Mouse (Mus musculus) hindbrain, embryonic 11.5 days (tissue): ENCODE measurements at regions not wholly inside any gene's neighbourhood (a gene's known extent, or its start where the extent isn't known, plus 50 kb on each side); places are given as distances from the start of the nearest gene placed in this dataset.

Experiments
- ATAC-seq: fragments of 200-750 bp; cut with Nextera tagmentation; 2 replicates; pipeline ENCODE4 v1.8.0; 2017; ENCODE audit warnings: mild to moderate bottlenecking, moderate TSS enrichment, moderate library complexity; ENCODE audit not compliant: low FRiP score
- DNase-seq: peaks from one replicate; pipeline ENCODE4 v3.0.0-alpha.2; 2015; ENCODE audit warnings: low spot score
- H3K27ac ChIP-seq: fragments of 300-500 bp; sonication (generic); 2 replicates; pipeline ENCODE4 v1.5.1; 2014; ENCODE audit warnings: mild to moderate bottlenecking, low read depth, low read length
- H3K27me3 ChIP-seq: fragments of 300-500 bp; sonication (generic); 2 replicates; pipeline ENCODE4 v1.6.1; 2014; ENCODE audit warnings: mild to moderate bottlenecking, low read length, moderate library complexity, mixed read lengths; ENCODE audit not compliant: control insufficient read depth, insufficient read depth
- H3K36me3 ChIP-seq: fragments of 300-500 bp; sonication (generic); 2 replicates; pipeline ENCODE4 v1.6.1; 2014; ENCODE audit warnings: mild to moderate bottlenecking, low read length, moderate library complexity, mixed read lengths; ENCODE audit not compliant: control insufficient read depth, insufficient read depth
- H3K4me1 ChIP-seq: fragments of 300-500 bp; sonication (generic); replicated peaks from 2 replicates; pipeline ENCODE4 v1.6.1; 2014; ENCODE audit warnings: low read length, mixed read lengths; ENCODE audit not compliant: control insufficient read depth, insufficient read depth
- H3K4me2 ChIP-seq: fragments of 300-500 bp; sonication (generic); replicated peaks from 2 replicates; pipeline ENCODE4 v1.6.1; 2014; ENCODE audit warnings: mild to moderate bottlenecking, low read depth, low read length
- H3K4me3 ChIP-seq: fragments of 300-500 bp; sonication (generic); 2 replicates; pipeline ENCODE4 v1.5.1; 2014; ENCODE audit warnings: low read depth, low read length
- H3K9ac ChIP-seq: fragments of 300-500 bp; sonication (generic); 2 replicates; pipeline ENCODE4 v1.6.1; 2014; ENCODE audit warnings: low read depth, low read length
- H3K9me3 ChIP-seq: fragments of 300-500 bp; sonication (generic); 2 replicates; pipeline ENCODE4 v1.6.1; 2016; ENCODE audit warnings: low read length; ENCODE audit not compliant: control insufficient read depth
- WGBS: fragments of 180-500 bp; shearing (Covaris S2); extraction: QIAGEN DNeasy Blood & Tissue Kit; methylation state at CpG from one replicate; pipeline ENCODE4 v1.1.7; 2014; 5-methylcytosine and 5-hydroxymethylcytosine counted together

DNA sequence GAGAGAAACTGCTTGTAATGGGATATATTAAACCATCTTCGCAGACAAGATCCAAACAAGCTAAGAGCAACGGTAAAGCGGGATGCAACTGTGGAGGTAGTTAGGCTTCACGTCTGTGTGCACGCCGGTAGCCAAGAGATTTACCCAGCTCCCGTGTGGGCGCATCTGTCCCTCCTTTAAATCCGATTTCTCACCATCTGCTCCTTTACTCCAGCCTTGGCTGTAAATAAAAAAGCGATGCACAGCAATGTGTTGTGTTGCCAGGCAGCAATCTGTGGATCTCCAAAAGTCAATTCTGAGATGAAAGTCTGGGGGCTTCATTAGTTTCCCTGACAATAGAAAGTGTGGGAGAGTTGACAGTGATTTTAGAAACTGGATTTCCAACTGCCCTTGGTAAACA is 57.6 kb upstream of the Ralgps2 start:
- ATAC-seq (no peak), DNase-seq (peak; percentile 41)
- no peaks in the 10 kb centered on the region for H3K9me3 ChIP-seq
- no peaks in the 10 kb centered on the region for H3K36me3 ChIP-seq
- 66% methylated on average over 10 of the region's 10 CpGs for WGBS
- H3K4me3 ChIP-seq = no peak overlapping the region
- H3K9ac ChIP-seq = no peak overlapping the region
- H3K27ac ChIP-seq = peak overlapping the region; percentile 69
- 0 out of 2 replicates have a peak, but pooled peaks cover 2% of the 10 kb centered on the region for H3K4me1 ChIP-seq
- H3K27me3 ChIP-seq = no peaks in the 10 kb centered on the region
- H3K4me2 ChIP-seq = no peak overlapping the region

GRCm38 (mm10) chr1:156996084-156996880 is 56.9 kb upstream of the Ralgps2 start:
- H3K4me2 ChIP-seq = no peak overlapping the region
- no peaks in the 10 kb centered on the region for H3K9me3 ChIP-seq
- no peak for DNase-seq
- WGBS = 85% methylated on average over 10 of the region's 10 CpGs
- no peak overlapping the region for H3K9ac ChIP-seq
- H3K36me3 ChIP-seq = no peaks in the 10 kb centered on the region
- no peak overlapping the region for H3K4me3 ChIP-seq
- no peak for ATAC-seq
- H3K4me1 ChIP-seq = 0 out of 2 replicates have a peak, but pooled peaks cover 2% of the 10 kb centered on the region
- H3K27me3 ChIP-seq = no peaks in the 10 kb centered on the region
- peak overlapping the region; percentile 69 for H3K27ac ChIP-seq

DNA sequence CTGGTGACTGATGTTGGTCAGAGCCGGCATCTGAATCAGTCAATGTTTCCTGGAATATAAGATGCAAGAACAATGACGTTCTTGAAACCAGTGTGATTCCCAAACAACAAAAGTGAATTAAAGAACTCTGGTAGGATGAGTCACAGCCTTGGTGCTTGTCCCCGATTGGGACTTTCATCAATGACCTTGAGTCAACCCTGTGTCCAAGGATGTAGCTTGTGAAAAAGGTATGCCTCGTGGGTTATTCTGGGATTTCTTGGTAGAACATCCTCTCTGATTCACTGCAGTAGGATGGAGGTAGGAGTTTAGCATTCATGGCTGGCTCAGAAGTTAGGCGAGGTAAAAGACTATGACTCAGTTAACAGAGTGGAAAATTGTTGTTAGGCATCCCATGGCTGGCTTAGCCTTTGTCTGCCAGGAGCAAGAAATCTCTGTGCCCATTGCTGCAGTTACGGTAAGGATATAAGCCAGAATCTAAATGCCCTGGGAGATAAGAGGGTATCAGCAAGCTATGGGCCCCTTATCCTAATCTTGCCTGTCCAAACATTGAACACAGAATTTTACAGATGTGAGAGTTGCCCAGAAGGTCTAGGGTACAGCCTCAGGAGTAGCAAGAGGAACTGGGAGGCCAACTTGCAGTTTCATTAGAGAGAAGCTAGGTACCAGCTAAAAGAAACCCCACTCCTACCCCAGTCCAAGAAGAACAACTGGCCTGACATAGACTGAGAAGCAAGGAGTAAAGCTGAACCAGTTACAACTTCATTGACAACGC is 55.9 kb upstream of the Ralgps2 start:
- Histone ChIP-seq H3K9me3 (no peaks in the 10 kb centered on the region), H3K9ac (no peak overlapping the region), H3K4me3 (no peak overlapping the region), H3K27ac (no peak overlapping the region), H3K4me2 (no peak overlapping the region), H3K27me3 (no peaks in the 10 kb centered on the region), H3K4me1 (0 out of 2 replicates have a peak, but pooled peaks cover 2% of the 10 kb centered on the region), H3K36me3 (no peaks in the 10 kb centered on the region)
- DNase-seq (no peak), ATAC-seq (no peak)
- WGBS = 92% methylated on average over 7 of the region's 7 CpGs

DNA sequence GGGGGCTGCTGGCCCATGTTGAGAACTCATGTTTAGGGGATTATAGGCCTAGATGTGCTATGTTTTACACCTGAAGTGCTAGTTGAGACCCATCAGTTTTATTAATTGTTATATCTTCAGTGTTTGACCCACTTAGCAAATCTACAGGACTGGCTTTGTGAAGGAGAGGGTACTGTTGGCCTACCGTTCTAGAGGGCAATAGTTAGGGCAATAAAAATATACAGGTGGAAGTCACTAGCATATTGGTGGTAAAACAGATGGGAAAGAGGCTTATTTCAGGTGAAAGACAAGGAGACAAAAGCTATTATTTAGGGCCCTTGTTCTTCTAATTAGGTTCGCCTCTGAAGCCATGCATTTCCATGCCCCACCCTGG is 55.2 kb upstream of the Ralgps2 start:
- ATAC-seq (no peak), DNase-seq (no peak)
- Histone ChIP-seq H3K4me3 (no peak overlapping the region), H3K36me3 (no peaks in the 10 kb centered on the region), H3K9me3 (no peaks in the 10 kb centered on the region), H3K4me2 (no peak overlapping the region), H3K9ac (no peak overlapping the region), H3K27ac (no peak overlapping the region), H3K4me1 (0 out of 2 replicates have a peak, but pooled peaks cover 2% of the 10 kb centered on the region), H3K27me3 (no peaks in the 10 kb centered on the region)
- 84% methylated on average over 2 of the region's 2 CpGs for WGBS

GRCm38 (mm10) chr1:156994005-156994643 is 54.7 kb upstream of the Ralgps2 start:
- 0 out of 2 replicates have a peak, but pooled peaks cover 2% of the 10 kb centered on the region for H3K4me1 ChIP-seq
- H3K27ac ChIP-seq = no peak overlapping the region
- ATAC-seq (no peak), DNase-seq (no peak)
- 69% methylated on average over 15 of the region's 15 CpGs for WGBS
- no peak overlapping the region for H3K9ac ChIP-seq
- no peaks in the 10 kb centered on the region for H3K36me3 ChIP-seq
- H3K9me3 ChIP-seq = no peaks in the 10 kb centered on the region
- H3K4me3 ChIP-seq = no peak overlapping the region
- no peaks in the 10 kb centered on the region for H3K27me3 ChIP-seq
- H3K4me2 ChIP-seq = no peak overlapping the region

DNA sequence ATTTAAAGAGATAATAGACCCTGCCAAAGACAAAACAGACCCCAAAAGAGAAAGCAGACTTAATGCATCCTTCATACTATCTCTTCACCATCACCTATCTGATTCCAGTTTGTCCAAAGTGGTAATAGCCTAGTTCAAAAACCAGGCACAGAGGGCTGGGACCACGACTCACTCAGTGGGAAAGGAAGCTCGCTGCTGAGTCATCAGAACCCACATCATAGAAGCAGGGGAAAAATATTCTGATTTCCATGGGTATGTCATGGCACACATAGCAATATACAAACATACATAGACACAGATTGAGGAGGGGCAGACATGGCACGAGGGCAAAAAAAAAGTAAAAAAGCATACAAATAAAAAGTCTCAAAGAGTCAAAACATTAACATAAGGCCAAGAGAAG is 53.7 kb upstream of the Ralgps2 start:
- 0 out of 2 replicates have a peak, but pooled peaks cover 2% of the 10 kb centered on the region for H3K4me1 ChIP-seq
- DNase-seq = no peak
- H3K4me2 ChIP-seq = no peak overlapping the region
- no peaks in the 10 kb centered on the region for H3K27me3 ChIP-seq
- WGBS = 81% methylated on average over 3 of the region's 3 CpGs
- H3K36me3 ChIP-seq = no peaks in the 10 kb centered on the region
- no peak overlapping the region for H3K27ac ChIP-seq
- no peak overlapping the region for H3K4me3 ChIP-seq
- H3K9ac ChIP-seq = no peak overlapping the region
- ATAC-seq = no peak
- H3K9me3 ChIP-seq = no peaks in the 10 kb centered on the region

- Histone ChIP-seq H3K27me3 (no peaks in the 10 kb centered on the region), H3K4me3 (no peak overlapping the region), H3K27ac (no peak overlapping the region), H3K4me1 (0 out of 2 replicates have a peak, but pooled peaks cover 2% of the 10 kb centered on the region), H3K9ac (no peak overlapping the region), H3K36me3 (no peaks in the 10 kb centered on the region), H3K4me2 (no peak overlapping the region), H3K9me3 (no peaks in the 10 kb centered on the region)
- DNase-seq = no peak
- ATAC-seq = no peak
- WGBS = 60% methylated on average over 2 of the region's 2 CpGs
Observed at GRCm38 (mm10) chr1:156992536-156992935, 53.1 kb upstream of the Ralgps2 start.

DNA sequence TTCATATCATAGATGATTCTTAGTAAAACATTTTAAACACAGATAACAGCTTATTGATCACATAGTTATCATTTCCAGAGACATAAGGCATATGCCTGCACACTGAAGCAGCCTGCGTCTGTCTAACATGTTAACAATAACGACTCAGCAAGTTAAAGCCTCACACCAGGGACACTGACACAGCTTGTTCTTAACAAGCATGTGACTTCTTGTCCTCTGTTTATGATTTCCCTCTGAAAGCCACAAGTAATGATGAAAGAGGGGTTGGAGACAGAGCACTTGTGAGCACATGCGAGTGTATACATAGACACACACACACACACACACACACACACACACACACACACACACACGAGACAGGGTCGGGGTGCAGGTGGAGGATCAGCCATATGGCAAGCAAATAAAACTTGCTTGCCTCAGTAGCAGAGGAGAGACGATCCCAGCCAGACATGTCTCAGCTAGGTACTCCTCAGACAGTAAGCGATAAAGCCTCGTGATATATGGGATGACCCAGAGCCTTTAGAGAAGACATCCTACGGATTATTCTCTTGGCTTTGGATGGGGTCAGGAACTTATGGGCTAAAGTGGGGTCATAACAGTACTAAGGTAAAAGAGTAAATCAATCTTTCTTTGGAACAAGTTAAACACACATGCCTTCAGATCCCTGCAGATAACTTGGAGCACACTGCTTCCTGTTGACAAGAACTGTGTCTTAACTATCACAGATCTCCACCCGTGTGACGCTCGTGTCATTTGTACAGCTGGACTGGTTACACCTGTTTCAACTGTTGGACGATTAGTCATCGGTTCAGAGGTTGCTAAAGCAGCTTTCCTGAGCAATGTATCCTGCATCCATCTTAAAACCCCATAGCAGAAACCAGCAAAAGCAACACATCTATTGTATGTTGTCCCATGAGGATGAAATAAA is 51.4 kb upstream of the Ralgps2 start:
- H3K4me2 ChIP-seq = no peak overlapping the region
- H3K9ac ChIP-seq = no peak overlapping the region
- no peak overlapping the region for H3K4me3 ChIP-seq
- no peak for DNase-seq
- H3K4me1 ChIP-seq = no peaks in the 10 kb centered on the region
- H3K36me3 ChIP-seq = no peaks in the 10 kb centered on the region
- 77% methylated on average over 14 of the region's 14 CpGs for WGBS
- H3K9me3 ChIP-seq = no peaks in the 10 kb centered on the region
- H3K27me3 ChIP-seq = no peaks in the 10 kb centered on the region
- 0 out of 2 replicates have a peak overlapping the region, but pooled peaks have one; percentile 27 for H3K27ac ChIP-seq
- ATAC-seq = peak; percentile 43; the same call in 1 of the 2 replicates
